Mouse (Mus musculus) ES-E14 (cell line): Measurements from ENCODE around the gene Gm11639.

ENCODE experiments used
- HCFC1 ChIP-seq: IDR thresholded peaks from 2 replicates; pipeline ENCODE4 v1.6.1; 2012; ENCODE audit warnings: low read length, inconsistent platforms, borderline replicate concordance; ENCODE audit not compliant: insufficient read depth
- MAFK ChIP-seq: IDR thresholded peaks from 2 replicates; pipeline ENCODE4 v1.6.1; 2014; ENCODE audit warnings: mild to moderate bottlenecking, low read depth, low read length, inconsistent platforms; ENCODE audit not compliant: insufficient read depth
- ZNF384 ChIP-seq: IDR thresholded peaks from 2 replicates; pipeline ENCODE4 v1.6.1; 2012; ENCODE audit warnings: low read depth, low read length, inconsistent platforms

DNA sequence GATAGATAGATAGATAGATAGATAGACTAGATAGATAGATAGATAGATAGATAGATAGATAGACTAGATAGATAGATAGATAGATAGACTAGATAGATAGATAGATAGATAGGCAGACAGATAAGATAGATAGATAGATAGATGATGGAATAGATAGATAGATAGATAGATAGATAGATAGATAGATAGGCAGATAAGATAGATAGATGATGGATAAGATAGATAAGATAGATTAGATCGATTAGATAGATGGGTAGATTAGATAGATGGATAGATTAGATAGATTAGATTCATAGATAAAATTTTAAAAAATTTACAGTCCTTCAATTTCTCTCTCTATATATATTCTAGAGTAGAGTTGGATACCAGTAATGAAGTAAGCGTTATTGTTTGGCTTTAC is 282.9 kb downstream of the Gm11639 start:
- no peak for TF ChIP-seq ZNF384
- no peak for TF ChIP-seq MAFK
- TF ChIP-seq HCFC1: no peak
